Mouse (Mus musculus) hindbrain, embryonic 16.5 days (tissue): ENCODE results near the gene Pxt1. TPM values are rescaled to one million over a fixed set of nuclear protein-coding genes. Genes with fewer than 3 reads are reported as not detected.
"Not testable (repeated sequence)": the region's sequence is repeated elsewhere in the genome, so short reads cannot be mapped to it uniquely, and the experiment has no call there.

Source experiments
- ATAC-seq: fragments of 200-750 bp; cut with Nextera tagmentation; 2 replicates; pipeline ENCODE4 v1.8.0; 2017; ENCODE audit warnings: moderate TSS enrichment, moderate library complexity
- H3K27ac ChIP-seq: fragments of 300-500 bp; sonication (generic); 2 replicates; pipeline ENCODE4 v1.5.1; 2014; ENCODE audit warnings: low read depth, mild to moderate bottlenecking, control low read depth, low read length, moderate library complexity
- H3K27me3 ChIP-seq: fragments of 300-500 bp; sonication (generic); replicated peaks from 2 replicates; pipeline ENCODE4 v1.6.1; 2014; ENCODE audit warnings: low read length; ENCODE audit not compliant: control insufficient read depth, insufficient read depth
- H3K36me3 ChIP-seq: fragments of 300-500 bp; sonication (generic); 2 replicates; pipeline ENCODE4 v1.6.1; 2014; ENCODE audit warnings: mild to moderate bottlenecking, low read length, moderate library complexity, mixed read lengths; ENCODE audit not compliant: control insufficient read depth, insufficient read depth
- H3K4me1 ChIP-seq: fragments of 300-500 bp; sonication (generic); 2 replicates; pipeline ENCODE4 v1.6.1; 2014; ENCODE audit warnings: low read depth, low read length; ENCODE audit not compliant: control insufficient read depth, insufficient read depth
- H3K4me2 ChIP-seq: fragments of 300-500 bp; sonication (generic); 2 replicates; pipeline ENCODE4 v1.6.1; 2014; ENCODE audit warnings: mild to moderate bottlenecking, low read length, control low read depth, moderate library complexity
- H3K4me3 ChIP-seq: fragments of 300-500 bp; sonication (generic); 2 replicates; pipeline ENCODE4 v1.5.1; 2014; ENCODE audit warnings: mild to moderate bottlenecking, low read length, control low read depth, moderate library complexity
- H3K9ac ChIP-seq: fragments of 300-500 bp; sonication (generic); 2 replicates; pipeline ENCODE4 v1.6.1; 2014; ENCODE audit warnings: low read depth, mild to moderate bottlenecking, control low read depth, low read length, moderate library complexity
- H3K9me3 ChIP-seq: fragments of 300-500 bp; sonication (generic); 2 replicates; pipeline ENCODE4 v1.6.1; 2014; ENCODE audit warnings: mild to moderate bottlenecking, low read length, moderate library complexity; ENCODE audit not compliant: control insufficient read depth
- WGBS: fragments of 180-500 bp; shearing (Covaris S2); extraction: QIAGEN DNeasy Blood & Tissue Kit; methylation state at CpG from one replicate; pipeline ENCODE4 v1.1.7; 2014; 5-methylcytosine and 5-hydroxymethylcytosine counted together
- polyA plus RNA-seq: library from polyadenylated mRNA; unstranded; fragments of >200 nt; fragmentation: Nextera tagmentation; extraction: Ambion mirVana; gene quantifications from 2 replicates; pipeline ENCODE4 v1.2.1, GENCODE M21; 2015

The Pxt1 gene
- not detected in 2 replicates for polyA plus RNA-seq

DNA sequence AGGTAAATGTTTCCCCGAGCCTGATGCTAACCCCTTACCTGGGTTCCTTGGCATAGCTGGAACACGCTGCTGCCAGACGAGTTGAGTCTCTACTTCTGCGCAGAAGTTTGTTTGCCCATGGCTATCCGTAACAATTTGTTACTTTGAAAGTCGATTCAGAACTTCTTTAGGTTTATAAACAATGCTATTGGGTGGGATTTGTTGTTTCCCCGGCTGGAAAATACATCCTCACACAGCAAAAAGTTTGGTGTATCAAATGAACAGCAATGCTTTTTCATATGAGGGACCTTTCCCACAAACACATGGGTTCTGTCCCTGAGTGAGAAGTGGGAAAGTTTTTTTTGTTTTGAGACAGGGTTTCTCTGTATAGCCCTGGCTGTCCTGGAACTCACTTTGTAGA is at the start of gene Pxt1:
Gene Pxt1, minus strand, starts transcription at position 101 of the 400 bp plus-strand sequence.
- H3K4me1 ChIP-seq: no peaks in the 10 kb centered on the region
- H3K36me3 ChIP-seq: no peaks in the 10 kb centered on the region
- no peak within 1 kb of the TSS for H3K4me3 ChIP-seq
- no peaks in the 10 kb centered on the region for H3K9me3 ChIP-seq
- 91% methylated on average over 7 of the region's 7 CpGs for WGBS
- H3K27ac ChIP-seq: no peak within 1 kb of the TSS
- H3K9ac ChIP-seq: no peak within 1 kb of the TSS
- H3K4me2 ChIP-seq: no peak within 1 kb of the TSS
- no peak for ATAC-seq
- no peaks in the 10 kb centered on the region for H3K27me3 ChIP-seq

- not testable (repeated sequence) for ATAC-seq, H3K4me1 ChIP-seq, H3K9me3 ChIP-seq, H3K4me2 ChIP-seq, H3K9ac ChIP-seq, H3K27ac ChIP-seq, H3K4me3 ChIP-seq, H3K27me3 ChIP-seq
- 100% methylated on average over 1 of the region's 1 CpGs for WGBS
- H3K36me3 ChIP-seq: peaks cover 24% of the 10 kb centered on the region
These were observed 49.4 kb upstream of the Pxt1 start for GRCm38 (mm10) chr17:28993004-28993403.

DNA sequence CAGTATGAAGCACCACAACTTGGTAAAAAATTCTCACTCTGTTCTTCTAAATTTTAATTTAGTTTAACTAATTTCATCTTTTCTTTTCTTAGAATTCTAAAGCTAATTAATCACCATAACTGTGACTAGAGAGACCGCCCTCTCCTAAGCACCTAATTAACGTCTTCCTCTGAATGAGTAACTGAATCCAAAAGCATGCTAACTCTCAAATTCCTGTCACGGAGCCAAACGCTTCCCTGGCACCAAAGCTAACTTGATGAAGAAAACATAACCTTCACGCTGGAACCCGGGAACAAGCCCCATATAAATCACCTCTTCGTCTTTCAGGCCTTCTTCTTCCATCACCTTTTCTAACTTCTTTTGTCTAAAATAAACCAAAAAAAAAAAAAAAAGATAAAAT is 48.5 kb upstream of the Pxt1 start:
- no peak overlapping the region for H3K4me3 ChIP-seq
- no peaks in the 10 kb centered on the region for H3K27me3 ChIP-seq
- H3K4me2 ChIP-seq: no peak overlapping the region
- H3K9me3 ChIP-seq: no peaks in the 10 kb centered on the region
- no peak overlapping the region for H3K27ac ChIP-seq
- ATAC-seq: no peak
- no peak overlapping the region for H3K9ac ChIP-seq
- no peaks in the 10 kb centered on the region for H3K4me1 ChIP-seq
- WGBS: 40% methylated on average over 7 of the region's 7 CpGs
- H3K36me3 ChIP-seq: peaks cover 31% of the 10 kb centered on the region

GRCm38 (mm10) chr17:28991286-28991685 is 47.6 kb upstream of the Pxt1 start:
- ATAC-seq: no peak
- no peak overlapping the region for H3K4me3 ChIP-seq
- H3K36me3 ChIP-seq: peaks cover 39% of the 10 kb centered on the region
- no peak overlapping the region for H3K27ac ChIP-seq
- H3K9ac ChIP-seq: no peak overlapping the region
- no peak overlapping the region for H3K4me2 ChIP-seq
- 86% methylated on average over 9 of the region's 9 CpGs for WGBS
- H3K4me1 ChIP-seq: no peaks in the 10 kb centered on the region
- no peaks in the 10 kb centered on the region for H3K27me3 ChIP-seq
- H3K9me3 ChIP-seq: no peaks in the 10 kb centered on the region

GRCm38 (mm10) chr17:28990060-28990459 is 46.4 kb upstream of the Pxt1 start:
- Histone ChIP-seq H3K9me3 (no peaks in the 10 kb centered on the region), H3K27me3 (no peaks in the 10 kb centered on the region), H3K4me1 (no peaks in the 10 kb centered on the region), H3K4me2 (no peak overlapping the region), H3K9ac (no peak overlapping the region), H3K36me3 (peaks cover 42% of the 10 kb centered on the region), H3K4me3 (no peak overlapping the region), H3K27ac (no peak overlapping the region)
- WGBS: 72% methylated on average over 4 of the region's 4 CpGs
- no peak for ATAC-seq

- H3K4me1 ChIP-seq: no peaks in the 10 kb centered on the region
- H3K9me3 ChIP-seq: no peaks in the 10 kb centered on the region
- H3K9ac ChIP-seq: no peak overlapping the region
- 82% methylated on average over 3 of the region's 3 CpGs for WGBS
- no peak overlapping the region for H3K4me2 ChIP-seq
- H3K4me3 ChIP-seq: no peak overlapping the region
- no peak for ATAC-seq
- H3K27me3 ChIP-seq: no peaks in the 10 kb centered on the region
- H3K27ac ChIP-seq: no peak overlapping the region
- H3K36me3 ChIP-seq: peaks cover 46% of the 10 kb centered on the region
These were observed 45.4 kb upstream of the Pxt1 start for GRCm38 (mm10) chr17:28988996-28989395.

DNA sequence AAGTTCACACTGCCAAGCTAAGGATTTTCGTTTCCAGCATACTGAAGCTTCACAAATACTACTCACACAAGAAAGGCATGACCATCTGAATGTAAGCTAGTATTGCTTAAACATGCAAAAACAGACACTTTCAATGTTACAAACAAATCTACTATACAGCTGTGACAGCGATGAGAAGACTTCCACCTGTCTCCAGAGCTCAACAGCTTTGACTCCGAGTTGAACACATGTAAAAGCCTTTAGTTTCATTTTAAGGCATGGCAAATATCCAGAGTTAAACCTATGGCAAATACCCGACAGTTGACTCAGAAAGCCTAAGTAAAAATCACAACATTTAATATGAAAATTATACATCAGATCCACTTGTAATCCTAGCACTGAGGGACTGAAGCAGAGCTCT is 44.7 kb upstream of the Pxt1 start:
- ATAC-seq: no peak
- WGBS: 91% methylated on average over 4 of the region's 4 CpGs

DNA sequence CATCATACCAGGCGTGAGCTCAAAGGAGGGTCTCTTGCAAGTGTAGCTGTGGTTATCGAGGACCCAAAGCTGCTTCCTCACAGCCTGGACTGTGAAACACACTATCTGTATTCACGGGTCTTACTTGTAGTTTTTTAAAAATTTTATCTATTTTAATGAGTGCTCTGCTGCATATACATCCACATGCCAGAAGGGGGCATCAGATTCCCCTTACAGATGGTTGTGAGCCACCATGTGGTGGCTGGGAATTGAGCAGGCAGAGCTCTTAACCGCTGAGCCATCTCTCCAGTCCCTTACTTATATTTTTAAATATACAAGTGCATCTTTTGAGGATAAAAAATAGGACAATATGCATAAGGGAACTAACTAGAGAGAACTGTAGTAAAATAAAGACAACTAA is 44.1 kb upstream of the Pxt1 start:
- Histone ChIP-seq H3K36me3 (peaks cover 49% of the 10 kb centered on the region), H3K27me3 (no peaks in the 10 kb centered on the region), H3K27ac (no peak overlapping the region), H3K4me2 (no peak overlapping the region), H3K9ac (no peak overlapping the region), H3K4me3 (no peak overlapping the region), H3K9me3 (no peaks in the 10 kb centered on the region), H3K4me1 (no peaks in the 10 kb centered on the region)
- no peak for ATAC-seq
- WGBS: 68% methylated on average over 4 of the region's 4 CpGs

More for the DNA sequence above, 44.7 kb upstream of the Pxt1 start:
- Histone ChIP-seq H3K4me3 (no peak overlapping the region), H3K27me3 (no peaks in the 10 kb centered on the region), H3K4me1 (no peaks in the 10 kb centered on the region), H3K4me2 (no peak overlapping the region), H3K27ac (no peak overlapping the region), H3K9me3 (no peaks in the 10 kb centered on the region), H3K36me3 (peaks cover 46% of the 10 kb centered on the region), H3K9ac (no peak overlapping the region)

DNA sequence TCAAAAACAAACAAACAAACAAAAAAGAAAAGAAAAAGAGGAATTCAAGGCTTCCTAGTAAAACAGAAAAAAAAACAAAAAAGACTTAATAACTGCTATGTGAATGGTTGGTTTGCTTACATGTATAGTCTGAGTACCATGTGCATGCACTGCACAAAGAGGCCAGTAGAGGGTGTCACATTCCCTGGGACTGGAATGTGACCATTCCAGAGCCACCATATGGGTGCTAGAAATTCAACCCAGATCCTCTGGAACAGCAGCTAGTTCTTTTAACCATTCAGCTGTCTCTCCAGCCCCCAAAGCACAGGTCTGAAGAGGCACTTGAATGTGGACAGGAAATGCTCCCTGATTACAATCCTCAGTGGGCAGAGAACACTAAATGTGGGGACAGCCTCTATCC is 43.2 kb upstream of the Pxt1 start:
- peaks cover 53% of the 10 kb centered on the region for H3K36me3 ChIP-seq
- ATAC-seq: no peak
- no peaks in the 10 kb centered on the region for H3K27me3 ChIP-seq

More for the DNA sequence above, 43.2 kb upstream of the Pxt1 start:
- Histone ChIP-seq H3K9ac (no peak overlapping the region), H3K4me1 (no peaks in the 10 kb centered on the region), H3K9me3 (no peaks in the 10 kb centered on the region), H3K4me2 (no peak overlapping the region), H3K27ac (no peak overlapping the region), H3K4me3 (no peak overlapping the region)
